Mouse (Mus musculus) c-Kit-positive CD71-positive TER-119-positive erythroid progenitor cells, embryonic 14.5 days (primary cell): Measurements from ENCODE around the gene D6Ertd527e.
A peak's percentile ranks its signal among the peaks of the same experiment; 100 is the strongest.

Experiments used
- DNase-seq: peaks from one replicate; pipeline ENCODE4 v3.0.0-alpha.2; 2013; ENCODE audit warnings: low spot score

Gene D6Ertd527e

DNA sequence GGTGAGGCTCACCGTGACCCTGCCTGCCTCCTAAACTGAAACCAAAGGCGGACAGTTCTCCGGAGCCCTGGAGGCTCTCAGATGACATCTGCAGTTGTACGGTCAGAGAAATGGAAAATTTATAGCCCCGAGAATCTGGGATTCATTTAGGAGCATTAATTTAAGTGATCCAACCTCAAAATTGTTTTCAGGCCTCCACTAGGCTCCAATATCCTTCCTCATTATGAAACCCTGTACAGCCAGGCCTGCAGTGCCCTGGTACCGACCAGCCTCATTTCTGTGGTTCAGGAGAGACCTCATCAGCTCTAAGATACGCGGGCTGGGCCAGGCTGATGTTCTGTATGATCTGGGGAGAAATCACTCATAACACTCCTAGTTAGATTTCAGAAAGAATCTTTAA is 46.9 kb downstream of the D6Ertd527e start:
- no peak for DNase-seq

DNA sequence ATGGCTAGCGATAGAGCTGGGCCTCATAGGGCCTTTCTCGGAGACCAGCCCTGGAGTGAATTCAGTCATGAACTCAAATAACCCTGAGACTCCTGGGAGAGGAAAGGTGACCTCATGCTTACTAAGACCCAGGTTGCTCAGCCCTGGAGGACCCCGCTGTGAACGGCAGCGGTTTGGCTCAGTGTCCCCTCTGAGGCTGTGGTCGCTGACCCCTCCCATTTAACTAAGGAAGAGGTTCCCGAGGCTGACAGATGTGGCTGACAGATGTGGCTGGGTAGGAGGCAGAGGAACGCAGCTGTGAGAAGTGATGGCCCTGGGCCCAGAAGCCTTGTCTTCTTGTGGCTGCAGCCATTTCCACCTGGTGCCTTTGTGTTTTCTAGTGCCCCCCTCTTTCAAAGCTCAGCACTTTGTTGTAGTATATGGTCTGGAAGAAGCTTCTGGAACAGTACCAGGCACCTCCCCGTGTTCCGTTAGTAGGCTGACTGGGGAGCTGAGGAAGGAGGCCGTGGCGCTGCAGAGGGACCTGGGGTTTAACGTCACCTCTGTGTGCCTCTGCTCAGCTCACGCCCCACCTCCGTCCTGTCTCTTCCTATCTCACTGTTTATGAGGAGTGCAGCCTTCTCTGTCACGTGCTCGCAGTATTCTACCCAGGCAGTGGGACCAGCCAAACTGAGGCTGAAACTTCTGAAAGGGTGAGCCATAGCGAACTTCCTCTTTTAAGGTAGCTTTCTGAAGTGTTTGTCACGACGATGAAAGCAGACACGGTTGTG is 48.1 kb downstream of the D6Ertd527e start:
- DNase-seq, result peak; percentile 54

DNA sequence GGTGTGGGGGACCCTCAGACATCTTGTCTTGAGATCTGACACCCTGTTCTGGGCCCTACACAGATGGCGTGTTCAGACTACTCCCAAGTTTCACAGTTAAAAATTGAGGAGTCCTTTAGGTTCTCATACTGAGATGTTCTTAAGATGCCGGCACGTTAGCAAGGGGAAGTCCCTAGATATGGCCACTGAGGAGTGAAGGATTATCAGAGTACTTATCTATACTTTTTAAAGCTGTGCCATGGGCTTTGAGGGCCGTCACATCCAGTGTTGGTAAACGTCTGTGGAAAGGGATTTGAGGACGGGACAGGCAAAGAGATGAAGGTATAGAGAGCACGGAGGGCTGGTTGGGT is 48.7 kb downstream of the D6Ertd527e start:
- DNase-seq, result no peak

DNA sequence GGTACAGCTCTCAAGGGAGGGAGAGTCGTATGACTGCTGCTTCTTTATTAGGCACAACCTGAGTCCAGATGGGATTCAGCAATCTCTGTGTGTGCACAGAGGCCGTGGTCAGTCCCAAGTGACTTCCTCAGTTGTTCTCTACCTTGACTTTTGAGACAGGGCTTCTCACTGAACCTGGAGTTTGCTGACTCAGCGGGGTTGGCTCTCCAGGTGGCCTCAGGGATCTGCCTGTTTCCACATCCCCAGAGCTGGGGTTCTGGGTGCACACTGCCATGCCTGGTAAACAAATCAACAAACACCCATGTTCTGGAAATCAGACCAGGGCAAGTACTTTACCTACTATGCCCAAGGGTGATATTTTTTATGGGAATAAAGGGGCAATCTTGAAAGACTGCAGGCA is 49.3 kb downstream of the D6Ertd527e start:
- no peak for DNase-seq

DNA sequence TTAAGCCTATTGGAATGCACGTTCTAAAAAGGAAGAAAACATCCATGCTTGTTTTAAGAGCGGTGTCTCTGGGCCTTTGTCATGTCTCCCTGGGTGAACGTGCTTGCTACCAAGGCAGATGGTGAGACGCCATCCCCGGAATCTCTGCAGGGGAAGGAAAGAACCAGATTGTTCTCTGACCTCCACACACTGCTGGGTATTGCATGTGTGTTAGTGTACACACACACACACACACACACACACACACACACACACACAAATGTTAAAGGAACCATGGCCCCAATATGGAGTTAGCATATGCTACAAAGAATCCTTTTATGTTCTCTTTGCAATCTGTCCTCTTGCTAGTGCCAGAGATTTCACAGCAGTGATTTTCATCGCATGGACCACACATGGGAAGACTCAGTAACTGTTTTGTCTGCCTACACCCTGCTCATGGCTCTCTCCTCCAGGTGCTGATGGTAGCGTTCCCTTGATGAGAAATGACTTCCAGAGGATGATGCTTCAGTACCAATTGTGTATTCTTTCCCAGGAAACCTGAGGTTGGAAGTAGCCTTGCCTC is 53.6 kb downstream of the D6Ertd527e start:
- no peak for DNase-seq

DNA sequence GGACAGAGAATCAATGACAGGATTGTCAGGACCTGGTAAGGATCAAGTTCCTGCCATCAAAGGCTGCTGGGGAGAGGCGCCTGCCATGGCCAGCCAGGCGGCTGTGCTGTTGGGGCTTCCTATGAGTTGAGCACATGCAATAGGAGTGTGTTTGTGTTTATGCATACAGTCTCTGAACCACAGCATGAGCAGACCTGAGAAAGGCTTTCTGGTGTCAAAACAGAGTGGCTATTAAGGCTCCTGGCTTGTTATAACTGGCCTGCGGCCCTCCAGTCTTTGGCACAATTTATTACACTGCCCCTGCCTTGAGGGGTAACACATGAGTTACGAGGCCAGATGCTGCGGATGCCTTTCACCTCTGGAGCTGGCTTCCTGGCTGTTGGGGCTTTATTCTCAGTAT is 55.6 kb downstream of the D6Ertd527e start:
- no peak for DNase-seq

DNA sequence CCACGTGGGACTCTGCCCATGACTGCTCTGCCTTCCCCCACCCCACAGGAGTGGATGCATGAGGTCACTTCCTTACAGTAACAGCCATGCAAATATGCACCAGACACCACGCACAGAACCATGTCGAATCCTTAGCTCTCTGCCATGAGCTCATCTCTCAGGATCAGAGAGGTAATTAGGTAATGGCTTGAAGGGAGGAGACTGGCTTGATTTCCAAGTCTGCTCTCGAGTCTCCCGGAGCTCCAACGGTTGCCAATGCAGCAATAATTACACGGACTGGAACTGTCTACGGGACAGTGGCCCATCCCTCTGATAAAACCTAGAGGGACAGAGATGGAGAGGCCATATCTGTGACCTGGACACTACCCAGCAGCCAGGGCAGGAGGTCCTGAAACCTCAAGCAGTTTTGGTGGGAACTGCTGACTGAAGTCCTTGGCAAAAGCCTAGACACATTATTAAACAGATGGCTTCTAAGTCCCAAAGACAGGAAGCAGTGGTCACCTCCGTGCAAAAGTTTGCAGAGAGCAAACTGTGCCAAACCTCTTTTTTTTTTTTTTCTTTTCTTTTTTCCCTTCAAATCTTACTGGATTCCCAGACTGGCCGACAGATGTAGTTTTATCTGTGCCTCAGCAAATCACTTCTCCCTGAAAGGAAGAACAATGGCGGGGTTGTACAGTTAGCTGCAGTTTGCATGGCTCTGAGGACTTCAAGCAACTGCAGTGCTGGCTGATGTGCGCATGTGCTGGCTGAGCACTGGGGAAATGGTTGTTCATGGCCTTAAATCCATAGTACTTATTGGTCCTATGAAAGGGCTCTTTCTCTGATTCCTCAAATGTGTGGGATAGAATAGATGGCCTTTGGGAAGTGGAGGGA is 57.1 kb downstream of the D6Ertd527e start:
- DNase-seq, result no peak
